Mouse (Mus musculus): ENCODE measurements around the gene Triobp.

GRCm38 (mm10) chr15:79027291-79028205, 80.0 kb downstream of the Triobp start:
- TF ChIP-seq CTCF (IDR thresholded peaks at IDR 0.05; ENCODE audit: insufficient read depth, low read length) (no peak), POLR2A (IDR thresholded peaks at IDR 0.05; ENCODE audit: borderline replicate concordance, extremely low read depth, low read depth, low read length) (no peak)
